9 mouse cellular contexts compared by ENCODE assay signal in the genomic region with DNA sequence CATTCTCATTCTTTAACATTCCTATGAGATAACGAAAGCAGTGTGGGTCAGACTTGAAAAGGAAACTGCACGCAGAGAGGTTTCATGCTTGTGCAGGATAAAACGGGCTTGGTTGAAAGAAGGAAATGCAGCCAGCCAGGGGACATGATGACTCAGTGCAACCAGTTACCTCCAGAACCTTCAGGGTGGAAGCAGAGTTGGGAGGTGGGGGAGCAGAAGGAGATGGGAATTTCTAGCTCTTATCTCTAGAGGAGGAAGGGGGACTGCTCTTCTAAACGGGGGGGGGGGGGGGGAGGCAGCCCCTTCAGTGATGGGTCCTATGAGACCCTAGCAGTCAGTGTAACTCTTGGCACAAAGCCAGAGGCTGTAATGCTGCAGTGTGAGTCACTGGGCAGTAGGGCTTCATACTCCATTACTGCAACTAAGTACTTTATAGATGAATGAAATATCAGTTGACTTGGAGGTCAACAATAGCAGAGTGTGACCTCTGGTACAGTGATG. TPM values are rescaled to one million over a fixed set of nuclear protein-coding genes. Genes with fewer than 3 reads are reported as not detected.
DNase-seq lines count a peak whose midpoint lies in the region; ATAC-seq lines count a peak whose summit lies in the region.
"Had no signal": no experiment of that assay in that cellular context is flagged by ENCODE, and none has a peak within 500 bp of the region (broad histone marks: within the 10 kb centered on the region; RNA-seq: fewer than 3 reads in every experiment).

No protein-coding gene starts in this region.

- H3K27ac ChIP-seq in embryonic facial prominence, embryonic 13.5 days = no peak overlapping the region
- H3K27ac ChIP-seq in embryonic facial prominence, embryonic 10.5 days (replicated peaks) = no peak overlapping the region; the same call in 1 of the 2 replicates
- H3K27ac ChIP-seq in intestine, embryonic 14.5 days (ENCODE audit: low read depth) = 0 out of 2 replicates have a peak overlapping the region, but pooled peaks have one; percentile 27
- H3K27ac ChIP-seq: hindbrain, embryonic 15.5 days had no signal

- 0 out of 2 replicates have a peak, but pooled peaks have one; percentile 15 for ATAC-seq in embryonic facial prominence, embryonic 13.5 days (ENCODE audit: insufficient number of reproducible peaks, insufficient read depth, low FRiP score, low TSS enrichment, low read depth)
- peak; percentile 75 for ATAC-seq in intestine, embryonic 14.5 days (replicated peaks; ENCODE audit: low FRiP score, low TSS enrichment, low read depth)

- no peaks in the 10 kb centered on the region for H3K36me3 ChIP-seq in embryonic facial prominence, embryonic 13.5 days
- no peaks in the 10 kb centered on the region for H3K36me3 ChIP-seq in embryonic facial prominence, embryonic 10.5 days (replicated peaks)
- no peaks in the 10 kb centered on the region for H3K36me3 ChIP-seq in intestine, embryonic 14.5 days (ENCODE audit: control insufficient read depth, insufficient read depth, low read length)
- H3K36me3 ChIP-seq: hindbrain, embryonic 15.5 days had no signal

- no peaks in the 10 kb centered on the region for H3K9me3 ChIP-seq in embryonic facial prominence, embryonic 13.5 days
- H3K9me3 ChIP-seq in embryonic facial prominence, embryonic 10.5 days = no peaks in the 10 kb centered on the region
- H3K9me3 ChIP-seq in intestine, embryonic 14.5 days (ENCODE audit: control insufficient read depth, low read length) = no peaks in the 10 kb centered on the region
- H3K9me3 ChIP-seq: hindbrain, embryonic 15.5 days had no signal

- DNase-seq in embryonic facial prominence, embryonic 10.5 days (ENCODE audit: low spot score) = no peak
- peak; percentile 62 for DNase-seq in urinary bladder, postnatal 14 days (ENCODE audit: low spot score)
- no peak for DNase-seq in urinary bladder, postnatal 4 days (ENCODE audit: low spot score in 2 of 2)
- peak; percentile 57 for DNase-seq in intestine, embryonic 14.5 days (ENCODE audit: low spot score)
- DNase-seq in lung, adult 18-20 months = peak; percentile 47 to 64
- peak; percentile 35 to 43 for DNase-seq in urinary bladder, postnatal 36 days (ENCODE audit: low spot score in 2 of 2)
- no peak for DNase-seq in layer of hippocampus, adult 18-20 months (ENCODE audit: low spot score in 2 of 2)

- H3K4me2 ChIP-seq in embryonic facial prominence, embryonic 13.5 days = 0 out of 2 replicates have a peak overlapping the region, but pooled peaks have one; percentile 7
- H3K4me2 ChIP-seq in intestine, embryonic 14.5 days (ENCODE audit: low read length) = peak overlapping the region; percentile 20
- H3K4me2 ChIP-seq: hindbrain, embryonic 15.5 days had no signal

- 27% methylated on average over 4 of the region's 4 CpGs for WGBS in embryonic facial prominence, embryonic 13.5 days
- 64% methylated on average over 4 of the region's 4 CpGs for WGBS in embryonic facial prominence, embryonic 10.5 days
- WGBS in intestine, embryonic 14.5 days = 25% methylated on average over 4 of the region's 4 CpGs

- no peak overlapping the region for H3K4me3 ChIP-seq in embryonic facial prominence, embryonic 13.5 days
- H3K4me3 ChIP-seq in embryonic facial prominence, embryonic 10.5 days = no peak overlapping the region
- H3K4me3 ChIP-seq in intestine, embryonic 14.5 days (ENCODE audit: low read depth, low read length) = no peak overlapping the region
- H3K4me3 ChIP-seq: hindbrain, embryonic 15.5 days had no signal

- H3K27me3 ChIP-seq in embryonic facial prominence, embryonic 13.5 days = no peaks in the 10 kb centered on the region
- H3K27me3 ChIP-seq in embryonic facial prominence, embryonic 10.5 days (replicated peaks; ENCODE audit: low read depth, poor library complexity, severe bottlenecking) = no peaks in the 10 kb centered on the region
- H3K27me3 ChIP-seq in intestine, embryonic 14.5 days (replicated peaks; ENCODE audit: control insufficient read depth, insufficient read depth, low read length) = no peaks in the 10 kb centered on the region
- H3K27me3 ChIP-seq: hindbrain, embryonic 15.5 days had no signal

- H3K9ac ChIP-seq in embryonic facial prominence, embryonic 13.5 days = no peak overlapping the region
- H3K9ac ChIP-seq in intestine, embryonic 14.5 days (ENCODE audit: low read length) = no peak overlapping the region
- H3K9ac ChIP-seq: hindbrain, embryonic 15.5 days had no signal

- H3K4me1 ChIP-seq in embryonic facial prominence, embryonic 13.5 days = peaks cover 9% of the 10 kb centered on the region; the same call in 1 of the 2 replicates
- peaks cover 6% of the 10 kb centered on the region for H3K4me1 ChIP-seq in embryonic facial prominence, embryonic 10.5 days
- H3K4me1 ChIP-seq in intestine, embryonic 14.5 days (replicated peaks; ENCODE audit: control insufficient read depth, insufficient read depth, low read length) = no peaks in the 10 kb centered on the region
- H3K4me1 ChIP-seq: hindbrain, embryonic 15.5 days had no signal

RNA-seq across cellular contexts. Expression of a gene that starts 6.8 kb away (rescaled TPM):
- polyA plus RNA-seq in embryonic facial prominence, embryonic 13.5 days (2015; fragmentation: Nextera tagmentation; extraction: Ambion mirVana) = not detected in 2 replicates
- not detected in 2 replicates for polyA plus RNA-seq in embryonic facial prominence, embryonic 10.5 days (2016; fragmentation: Nextera tagmentation; extraction: Ambion mirVana)
- polyA plus RNA-seq in intestine, embryonic 14.5 days (2014; fragmentation: Nextera tagmentation; extraction: Ambion mirVana) = not detected in 2 replicates
- not detected for total RNA-seq in layer of hippocampus, adult 18-20 months (2021)
- polyA plus RNA-seq: hindbrain, embryonic 15.5 days had no signal

RNA-seq across cellular contexts. Expression of a gene that starts 42.3 kb away (rescaled TPM):
- not detected in 2 replicates for polyA plus RNA-seq in embryonic facial prominence, embryonic 13.5 days (2015; fragmentation: Nextera tagmentation; extraction: Ambion mirVana)
- not detected in 2 replicates for polyA plus RNA-seq in embryonic facial prominence, embryonic 10.5 days (2016; fragmentation: Nextera tagmentation; extraction: Ambion mirVana)
- not detected in 2 replicates for polyA plus RNA-seq in intestine, embryonic 14.5 days (2014; fragmentation: Nextera tagmentation; extraction: Ambion mirVana)
- total RNA-seq in layer of hippocampus, adult 18-20 months (2021) = not detected
- polyA plus RNA-seq: hindbrain, embryonic 15.5 days had no signal

RNA-seq across cellular contexts. Expression of a gene that starts 55.8 kb away (rescaled TPM):
- polyA plus RNA-seq in embryonic facial prominence, embryonic 13.5 days (2015; fragmentation: Nextera tagmentation; extraction: Ambion mirVana) = not detected in 2 replicates
- not detected in 2 replicates for polyA plus RNA-seq in embryonic facial prominence, embryonic 10.5 days (2016; fragmentation: Nextera tagmentation; extraction: Ambion mirVana)
- polyA plus RNA-seq in intestine, embryonic 14.5 days (2014; fragmentation: Nextera tagmentation; extraction: Ambion mirVana) = not detected in 2 replicates
- total RNA-seq in layer of hippocampus, adult 18-20 months (2021) = not detected
- polyA plus RNA-seq: hindbrain, embryonic 15.5 days had no signal

Comparison
In these comparisons a context has a peak if more than half of its experiments do, and no peak if none do; other contexts are left out.
1. DNase-seq: peak in urinary bladder, postnatal 14 days (single experiment), intestine, embryonic 14.5 days (single experiment), lung, adult 18-20 months (2 of 2) and urinary bladder, postnatal 36 days (2 of 2); none in embryonic facial prominence, embryonic 10.5 days (single experiment), urinary bladder, postnatal 4 days (0 of 2) and layer of hippocampus, adult 18-20 months (0 of 2).